Mouse (Mus musculus): ENCODE results near the gene Cphx3.
"Not testable (repeated sequence)": the region's sequence is repeated elsewhere in the genome, so short reads cannot be mapped to it uniquely, and the experiment has no call there.

Cphx3 gene

DNA sequence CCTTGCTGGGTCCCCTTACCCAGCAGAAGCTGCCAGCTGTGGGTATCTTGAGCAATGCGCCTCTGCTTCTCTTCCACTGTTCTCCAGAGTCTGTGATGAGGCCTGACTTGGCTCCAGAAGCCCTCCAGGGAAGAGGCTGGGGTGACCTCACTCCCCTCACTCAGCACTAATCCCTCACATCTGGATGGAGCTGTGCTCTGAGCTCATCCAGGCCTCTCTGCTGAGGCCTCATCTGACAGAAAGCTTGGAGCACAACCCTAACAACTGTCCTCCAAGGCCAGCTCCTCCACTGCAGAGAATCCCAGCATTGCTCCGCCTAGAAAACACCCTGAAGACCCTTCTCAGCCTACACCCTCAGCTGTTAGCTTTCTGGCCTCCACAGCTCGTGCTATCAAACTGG lies 91.9 kb downstream of the Cphx3 start:
- DNase-seq (ENCODE audit: low spot score) = not testable (repeated sequence)

DNA sequence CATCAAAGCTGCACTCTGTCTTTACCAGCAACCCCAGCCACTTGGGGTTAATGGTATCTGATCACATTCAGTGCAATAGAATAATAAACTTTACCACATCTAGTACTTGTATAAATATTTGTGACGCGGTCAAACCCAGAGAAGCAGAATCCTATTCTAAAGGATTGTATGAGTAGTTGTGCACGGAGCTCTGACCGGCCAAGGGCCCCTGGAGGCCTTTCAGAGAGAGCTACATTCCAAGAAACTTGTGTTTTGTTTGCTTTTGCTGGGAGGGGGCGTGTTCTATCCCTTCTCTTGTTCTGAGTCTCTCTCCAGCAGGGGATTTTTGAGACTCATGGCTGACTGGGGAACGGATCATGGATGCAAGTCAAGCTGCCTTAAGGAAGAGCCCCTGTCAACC lies 92.9 kb downstream of the Cphx3 start:
- DNase-seq (ENCODE audit: low spot score) = not testable (repeated sequence)

DNA sequence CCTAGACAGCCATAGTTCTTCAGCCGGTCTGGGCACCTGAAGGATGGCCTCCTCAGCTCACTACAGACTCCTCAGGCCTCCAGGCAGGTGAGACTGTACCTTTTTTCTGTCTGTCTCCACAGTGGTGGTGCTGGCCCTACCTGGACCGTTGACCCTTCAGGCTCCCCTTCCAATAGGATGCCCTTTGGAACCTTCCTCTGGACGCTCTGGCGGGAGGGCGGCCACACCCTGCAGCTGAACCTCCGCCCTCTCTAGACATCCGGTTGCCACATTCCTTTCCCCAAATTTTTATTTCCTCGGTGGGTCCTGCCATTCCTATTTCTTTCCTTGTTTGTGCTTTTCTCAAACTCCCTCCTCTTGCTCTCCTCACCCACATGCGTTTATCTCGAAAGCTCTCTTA lies 99.6 kb downstream of the Cphx3 start:
- not testable (repeated sequence) for DNase-seq (ENCODE audit: low spot score)

DNA sequence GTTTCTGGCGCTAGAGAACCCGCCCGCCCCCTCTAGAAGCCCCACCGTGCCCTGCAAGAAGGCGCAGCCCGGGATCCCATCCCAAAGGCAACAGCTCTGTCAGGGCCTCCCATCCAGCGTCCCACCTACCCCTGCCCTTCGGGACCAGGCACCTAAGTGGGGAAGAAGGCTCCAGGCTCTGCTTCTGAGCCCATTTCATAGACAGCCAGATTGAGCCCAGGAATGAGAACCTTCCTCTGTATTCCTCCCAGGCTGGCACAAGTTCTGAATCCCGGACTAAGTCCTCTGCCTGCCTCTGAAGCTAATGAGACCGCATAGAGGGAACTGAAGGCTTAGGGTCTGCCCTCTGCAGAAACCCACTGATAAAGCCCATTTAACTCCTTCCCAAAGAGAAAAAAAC lies 100.3 kb downstream of the Cphx3 start, which contains the start of gene Plac9b:
Gene Plac9b (minus strand): TSS at position 101 of the 400 bp plus-strand sequence.
- not testable (repeated sequence) for DNase-seq (ENCODE audit: low spot score)

DNA sequence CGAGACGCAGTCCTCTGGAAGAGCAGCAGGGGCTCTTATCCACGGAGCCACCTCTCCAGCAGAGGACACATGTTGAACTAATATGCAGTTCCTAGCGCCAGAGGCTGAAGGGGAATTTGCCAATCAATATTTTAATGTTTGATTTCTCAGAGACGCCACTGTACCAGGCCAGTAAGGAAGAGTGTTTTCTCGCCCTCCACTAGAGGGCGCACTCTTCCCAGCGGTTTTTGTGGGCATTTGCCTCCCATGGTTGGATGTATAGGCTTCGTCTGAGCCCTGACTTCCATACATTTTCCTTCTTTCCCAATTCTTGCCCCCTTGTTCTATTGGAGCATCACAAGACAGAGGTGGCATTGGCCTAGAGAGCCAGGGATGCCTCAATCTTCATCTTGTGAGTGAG lies 104.5 kb downstream of the Cphx3 start:
- DNase-seq (ENCODE audit: low spot score) = not testable (repeated sequence)

DNA sequence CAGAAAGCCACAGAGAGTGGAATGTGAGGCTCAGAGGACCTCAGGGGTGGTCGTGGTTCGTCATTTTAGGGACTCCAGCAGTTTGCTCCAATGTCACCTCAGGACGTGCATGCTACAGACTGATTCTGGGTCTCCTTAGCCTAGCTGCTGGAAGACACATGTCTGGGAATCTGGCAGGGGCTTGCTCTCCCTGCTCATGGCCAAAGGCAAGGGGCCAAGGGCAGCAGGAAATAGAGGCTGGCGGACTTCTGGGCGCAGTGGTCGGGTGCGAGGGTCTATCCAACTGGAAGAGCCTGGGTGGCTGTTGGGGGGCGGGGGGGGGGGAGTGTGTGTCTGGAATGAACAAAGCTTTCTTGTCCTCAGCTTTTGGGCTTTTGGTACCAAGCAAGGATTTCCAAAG lies 106.3 kb downstream of the Cphx3 start:
- not testable (repeated sequence) for DNase-seq (ENCODE audit: low spot score)

DNA sequence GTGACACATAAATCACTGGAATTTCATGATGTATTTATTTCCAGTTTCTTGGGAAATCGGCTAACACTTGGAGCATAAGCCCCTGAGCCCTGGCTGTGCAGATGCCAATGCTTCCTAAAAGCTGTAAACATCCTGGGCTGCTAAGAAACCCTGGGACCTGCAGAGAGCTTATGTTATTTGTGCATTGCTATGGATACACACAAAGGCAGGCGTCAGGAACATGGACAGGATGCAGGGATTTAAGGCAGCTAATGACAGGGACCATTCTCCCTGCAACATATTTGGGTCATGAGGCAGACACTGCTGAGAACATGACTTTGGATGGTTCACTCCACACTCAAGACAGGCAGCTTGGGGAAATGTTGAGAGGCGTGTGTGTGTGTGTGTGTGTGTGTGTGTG lies 115.8 kb downstream of the Cphx3 start:
- DNase-seq (ENCODE audit: low spot score) = not testable (repeated sequence)

DNA sequence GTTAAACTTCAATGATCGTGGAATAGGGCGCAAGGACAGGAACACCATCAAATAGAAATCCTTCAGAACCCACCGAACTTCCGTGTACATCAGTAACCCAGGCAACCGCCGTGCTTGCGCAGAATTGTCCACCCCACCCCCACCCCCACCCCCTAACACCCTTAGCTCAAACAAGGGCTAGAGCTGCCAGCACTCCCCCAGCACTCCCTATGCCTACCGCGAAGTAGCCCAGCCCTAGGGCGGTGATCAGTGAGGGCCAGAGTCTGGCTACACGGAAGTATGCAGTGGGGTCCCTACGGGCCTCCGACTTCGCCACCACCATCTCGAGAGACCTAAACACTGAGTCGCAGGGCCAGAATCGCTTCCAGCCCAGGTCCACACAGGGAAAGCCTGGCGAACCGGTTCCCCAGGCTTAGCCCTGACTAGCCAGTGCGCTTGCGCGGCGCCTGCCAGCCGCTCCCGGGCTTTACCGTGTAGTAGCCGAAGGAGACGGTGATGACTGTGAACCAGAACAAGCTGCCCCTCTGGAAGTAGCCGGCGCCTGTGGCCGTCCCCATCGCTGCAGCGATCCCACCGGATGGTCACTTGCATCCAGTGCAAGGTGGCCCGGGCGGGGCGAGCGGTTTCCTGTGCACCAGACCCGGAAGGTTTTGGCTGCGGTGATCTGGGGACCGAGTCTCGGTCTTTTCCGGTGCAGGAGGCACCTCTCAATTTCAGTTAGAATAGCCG lies 124.3 kb downstream of the Cphx3 start:
- DNase-seq (ENCODE audit: low spot score) = not testable (repeated sequence)

DNA sequence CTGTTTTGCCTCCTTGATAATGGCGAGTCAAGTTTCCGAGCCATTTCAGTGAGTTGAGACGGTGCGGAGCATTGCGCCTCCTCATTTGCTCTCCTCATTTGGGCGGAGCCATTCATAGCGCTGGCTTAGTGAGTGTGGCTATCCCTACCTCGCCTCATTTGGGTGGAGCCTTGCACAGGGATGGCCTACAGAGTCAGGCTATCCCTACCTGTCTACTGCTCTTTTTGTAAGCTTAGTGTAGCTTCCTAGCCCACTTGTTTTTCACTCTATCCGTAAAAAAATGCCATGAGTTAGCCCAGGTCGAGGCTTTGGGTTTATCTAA lies 124.8 kb downstream of the Cphx3 start, which contains the start of gene Tmem254b:
Gene Tmem254b (minus strand): TSS at position 116 of the 322 bp plus-strand sequence.
- not testable (repeated sequence) for DNase-seq (ENCODE audit: low spot score)

DNA sequence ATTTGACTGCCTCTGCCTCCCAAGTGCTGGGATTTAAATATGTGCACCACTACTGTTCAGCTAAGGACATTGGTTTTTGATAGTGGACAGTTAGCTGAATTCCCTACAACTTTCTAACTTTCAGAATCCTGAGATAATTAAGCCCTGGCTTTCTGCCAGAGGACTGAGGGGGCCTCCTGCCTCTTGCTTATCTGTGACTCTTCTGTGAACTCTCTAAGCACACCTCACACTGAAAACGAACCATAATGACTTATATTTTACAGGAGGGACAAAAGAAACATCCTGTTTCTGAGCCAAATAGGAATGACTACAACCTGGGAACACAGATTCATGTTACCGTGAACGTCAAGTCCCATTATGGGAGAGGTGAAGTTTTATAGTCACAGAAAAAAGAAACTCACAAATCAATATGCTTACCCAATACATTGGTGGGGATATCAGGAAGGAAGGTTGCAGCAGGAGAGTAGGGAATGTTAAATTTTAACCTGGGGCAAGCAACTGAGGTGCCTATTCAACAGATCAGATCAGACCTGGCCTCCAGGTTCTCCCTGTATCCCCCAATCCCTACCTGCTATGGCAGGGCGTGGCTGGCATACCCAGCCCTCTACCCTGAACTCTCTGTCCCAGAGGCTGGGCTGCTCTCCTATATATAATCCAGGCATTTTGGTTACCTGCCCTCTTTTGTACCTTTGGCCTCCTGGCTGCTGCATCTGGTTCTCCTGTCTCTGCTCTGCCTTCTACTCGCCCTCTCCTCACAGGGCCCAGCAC lies 134.3 kb downstream of the Cphx3 start:
- DNase-seq (ENCODE audit: low spot score) = not testable (repeated sequence)

DNA sequence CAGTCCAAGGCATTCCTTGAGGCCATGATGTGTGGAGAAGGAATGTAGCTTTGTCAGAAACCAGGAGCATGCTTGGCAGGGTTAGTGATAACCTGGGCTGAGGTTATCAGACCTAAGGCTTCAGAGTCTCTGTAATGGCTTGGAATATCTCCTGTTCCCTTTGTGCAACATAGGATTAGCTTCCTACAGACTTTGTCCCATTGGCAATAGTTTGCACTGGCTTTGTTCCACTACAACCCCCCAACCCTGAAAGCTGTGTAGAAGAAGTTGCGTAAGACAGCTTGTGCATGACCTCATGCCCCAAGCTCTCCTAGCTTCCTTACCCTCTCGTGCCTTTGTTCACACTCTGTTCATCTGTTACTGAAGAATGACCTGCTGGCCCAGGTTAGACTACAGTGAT lies 155.1 kb downstream of the Cphx3 start:
- not testable (repeated sequence) for DNase-seq (ENCODE audit: low spot score)

DNA sequence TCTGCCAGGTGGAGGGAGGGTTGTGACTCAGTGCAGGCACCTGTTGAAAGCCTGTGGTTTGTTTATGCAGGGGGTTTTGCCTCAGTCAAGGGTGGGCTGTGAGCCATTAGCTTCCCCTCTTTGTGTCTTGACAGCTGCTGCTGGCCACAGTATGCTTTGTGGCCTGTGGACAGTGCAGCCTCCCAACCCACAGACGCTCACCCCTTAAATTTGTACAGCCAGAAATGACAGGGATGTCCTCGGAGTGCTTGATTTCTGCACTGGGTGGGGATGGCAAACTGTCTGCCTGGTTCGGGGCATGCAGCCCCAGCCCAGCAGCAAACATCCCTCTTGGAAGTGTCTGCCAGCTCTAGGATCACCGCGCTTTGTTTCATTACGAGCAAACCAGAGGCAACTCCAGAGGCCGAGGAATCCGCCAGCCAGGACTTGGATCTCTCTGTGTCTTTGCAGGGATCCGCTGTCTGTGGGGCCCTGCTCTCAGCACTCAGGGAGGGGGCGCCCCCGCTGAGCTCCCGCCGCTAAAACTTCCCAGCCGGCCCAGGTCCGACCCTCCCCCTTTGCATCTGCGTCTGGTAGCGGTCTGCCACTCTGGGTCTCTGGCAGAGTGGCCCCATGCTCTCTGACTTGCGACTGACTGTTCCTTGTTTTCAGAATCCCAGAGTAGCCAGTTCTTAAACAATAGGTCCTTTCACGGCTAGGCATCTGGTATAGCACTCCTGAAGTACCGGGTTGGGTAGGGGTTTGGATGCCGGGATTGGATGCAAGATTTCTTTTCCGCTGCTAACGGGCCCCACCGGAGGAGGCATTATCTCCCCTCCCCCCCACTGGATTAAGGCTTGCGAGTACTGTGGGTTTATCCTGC lies 175.9 kb downstream of the Cphx3 start, which contains the start of gene Duxbl3:
Gene Duxbl3 (plus strand): TSS at position 207 of the 862 bp plus-strand sequence.
- not testable (repeated sequence) for DNase-seq (ENCODE audit: low spot score)

DNA sequence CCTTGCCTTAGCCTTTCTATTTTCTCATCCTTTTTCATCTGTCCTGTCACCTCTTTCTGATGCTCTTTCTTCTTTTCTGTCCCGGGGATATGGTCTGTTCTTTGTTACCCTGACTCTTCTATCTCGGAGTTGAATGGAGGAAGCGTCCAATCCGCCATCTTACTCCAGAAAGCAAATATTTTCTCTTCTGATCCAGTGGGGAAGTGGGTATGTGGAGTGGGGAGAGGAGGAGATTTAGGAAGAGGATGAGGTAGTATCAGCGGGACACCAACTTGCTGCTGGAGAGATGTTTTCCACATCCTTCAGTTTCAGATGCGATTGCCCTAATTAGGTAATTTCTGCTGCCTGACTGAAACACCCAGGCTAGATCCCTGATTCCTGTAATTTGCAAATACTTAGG lies 176.6 kb downstream of the Cphx3 start:
- DNase-seq (ENCODE audit: low spot score) = not testable (repeated sequence)
